Mouse (Mus musculus) liver, postnatal 0 days (tissue): ENCODE results near the gene Neu1. TPM values are rescaled to one million over a fixed set of nuclear protein-coding genes. Genes with fewer than 3 reads are reported as not detected.
"Not testable (repeated sequence)": the region's sequence is repeated elsewhere in the genome, so short reads cannot be mapped to it uniquely, and the experiment has no call there.

Experiments
- ATAC-seq: fragments of 200-750 bp; cut with Nextera tagmentation; 2 replicates; pipeline ENCODE4 v1.8.0; 2017; ENCODE audit warnings: mild to moderate bottlenecking, moderate library complexity
- DNase-seq: peaks from one replicate; pipeline ENCODE4 v3.0.0-alpha.2; 2016
- H3K27ac ChIP-seq: fragments of 300-500 bp; sonication (generic); 2 replicates; pipeline ENCODE4 v1.5.1; 2014; ENCODE audit warnings: antibody characterized with exemption, moderate library complexity, mild to moderate bottlenecking, low read depth
- H3K27me3 ChIP-seq: fragments of 300-500 bp; sonication (generic); 2 replicates; pipeline ENCODE4 v1.6.1; 2014; ENCODE audit warnings: low read length, control low read depth, mixed read lengths; ENCODE audit not compliant: insufficient read depth
- H3K36me3 ChIP-seq: fragments of 300-500 bp; sonication (generic); replicated peaks from 2 replicates; pipeline ENCODE4 v1.6.1; 2014; ENCODE audit warnings: mild to moderate bottlenecking, control low read depth, low read length, moderate library complexity, mixed read lengths; ENCODE audit not compliant: insufficient read depth
- H3K4me1 ChIP-seq: fragments of 300-500 bp; sonication (generic); 2 replicates; pipeline ENCODE4 v1.6.1; 2014; ENCODE audit warnings: antibody characterized with exemption, mild to moderate bottlenecking, control low read depth; ENCODE audit not compliant: insufficient read depth
- H3K4me2 ChIP-seq: fragments of 300-500 bp; sonication (generic); 2 replicates; pipeline ENCODE4 v1.6.1; 2014; ENCODE audit warnings: low read depth, mild to moderate bottlenecking, low read length, moderate library complexity, mixed read lengths
- H3K4me3 ChIP-seq: fragments of 300-500 bp; sonication (generic); 2 replicates; pipeline ENCODE4 v1.5.1; 2014; ENCODE audit warnings: low read depth, low read length
- H3K9ac ChIP-seq: fragments of 300-500 bp; sonication (generic); replicated peaks from 2 replicates; pipeline ENCODE4 v1.6.1; 2014; ENCODE audit warnings: mild to moderate bottlenecking, moderate library complexity
- H3K9me3 ChIP-seq: fragments of 300-500 bp; sonication (generic); 2 replicates; pipeline ENCODE4 v1.6.1; 2016; ENCODE audit warnings: mild to moderate bottlenecking, control low read depth, low read length, mixed read lengths
- CTCF ChIP-seq: sonication (generic); IDR thresholded peaks from 2 replicates; pipeline ENCODE4 v1.5.1; 2016; ENCODE audit warnings: antibody characterized with exemption, low read depth
- EP300 ChIP-seq: IDR thresholded peaks from 2 replicates; pipeline ENCODE4 v1.6.1; 2016; ENCODE audit warnings: antibody characterized with exemption, low read depth, mild to moderate bottlenecking
- WGBS: fragments of 180-500 bp; shearing (Covaris S2); extraction: QIAGEN DNeasy Blood & Tissue Kit; methylation state at CpG from one replicate; pipeline ENCODE4 v1.1.7; 2014; ENCODE audit not compliant: insufficient replicate concordance; 5-methylcytosine and 5-hydroxymethylcytosine counted together
- polyA plus RNA-seq: library from polyadenylated mRNA; unstranded; fragments of >200 nt; fragmentation: Nextera tagmentation; extraction: Ambion mirVana; gene quantifications from 2 replicates; pipeline ENCODE4 v1.2.1, GENCODE M21; 2015

Neu1 gene
- polyA plus RNA-seq, 1 experiment from 2014 or later, result 35.6 TPM

- H3K4me3 ChIP-seq, result no peak overlapping the region
- no peak for TF ChIP-seq EP300
- no peak for TF ChIP-seq CTCF
- H3K4me1 ChIP-seq, result peaks cover 8% of the 10 kb centered on the region
- H3K27ac ChIP-seq, result no peak overlapping the region
- H3K27me3 ChIP-seq, result peaks cover 6% of the 10 kb centered on the region; the same call in 1 of the 2 replicates
- WGBS, result 88% methylated on average over 4 of the region's 4 CpGs
- H3K9ac ChIP-seq, result no peak overlapping the region
- peaks cover 5% of the 10 kb centered on the region; the same call in 1 of the 2 replicates for H3K36me3 ChIP-seq
- no peak overlapping the region for H3K4me2 ChIP-seq
- ATAC-seq (no peak), DNase-seq (no peak)
- no peaks in the 10 kb centered on the region for H3K9me3 ChIP-seq
Observed at GRCm38 (mm10) chr17:34953904-34954303, 22.9 kb downstream of the Neu1 start.

- DNase-seq (no peak), ATAC-seq (no peak)
- no peak overlapping the region for H3K4me2 ChIP-seq
- no peak overlapping the region for H3K4me3 ChIP-seq
- WGBS, result 73% methylated on average over 4 of the region's 4 CpGs
- TF ChIP-seq EP300 (no peak), CTCF (no peak)
- H3K9me3 ChIP-seq, result no peaks in the 10 kb centered on the region
- no peak overlapping the region for H3K9ac ChIP-seq
- peaks cover 6% of the 10 kb centered on the region; the same call in 1 of the 2 replicates for H3K27me3 ChIP-seq
- peaks cover 11% of the 10 kb centered on the region for H3K4me1 ChIP-seq
- H3K36me3 ChIP-seq, result peaks cover 2% of the 10 kb centered on the region; the same call in 1 of the 2 replicates
- no peak overlapping the region for H3K27ac ChIP-seq
Observed at GRCm38 (mm10) chr17:34954831-34955230, 23.8 kb downstream of the Neu1 start.

DNA sequence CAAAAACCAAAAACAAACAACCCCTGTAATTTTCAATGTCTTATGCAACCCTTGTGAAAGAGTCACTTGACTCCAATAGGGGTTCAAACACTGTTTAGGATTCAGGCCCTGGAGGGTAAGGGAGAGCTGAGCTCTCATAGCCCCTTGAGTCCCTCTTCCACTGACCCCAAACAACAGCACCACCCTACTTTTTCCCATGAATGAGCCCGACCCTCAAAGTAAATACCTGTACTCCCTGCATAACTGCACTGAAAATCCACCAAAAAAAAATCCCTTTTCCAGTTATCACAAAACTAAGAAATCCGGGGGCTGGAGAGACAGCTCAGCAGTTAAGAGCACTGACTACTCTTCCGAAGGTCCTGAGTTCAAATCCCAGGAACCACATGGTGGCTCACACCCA, 24.8 kb downstream of the Neu1 start:
- no peak overlapping the region for H3K9ac ChIP-seq
- no peak overlapping the region for H3K4me2 ChIP-seq
- H3K27me3 ChIP-seq, result peaks cover 6% of the 10 kb centered on the region; the same call in 1 of the 2 replicates
- ATAC-seq, result no peak
- 0 out of 2 replicates have a peak, but pooled peaks cover 2% of the 10 kb centered on the region for H3K36me3 ChIP-seq
- no peak overlapping the region for H3K27ac ChIP-seq
- H3K4me3 ChIP-seq, result no peak overlapping the region
- TF ChIP-seq EP300, result no peak
- TF ChIP-seq CTCF, result no peak
- DNase-seq, result no peak
- H3K4me1 ChIP-seq, result peaks cover 11% of the 10 kb centered on the region
- H3K9me3 ChIP-seq, result no peaks in the 10 kb centered on the region
- 76% methylated on average over 3 of the region's 3 CpGs for WGBS

GRCm38 (mm10) chr17:34956340-34956739, 25.3 kb downstream of the Neu1 start:
- H3K4me3 ChIP-seq, result no peak overlapping the region
- peaks cover 8% of the 10 kb centered on the region; the same call in 1 of the 2 replicates for H3K27me3 ChIP-seq
- H3K9ac ChIP-seq, result no peak overlapping the region
- no peak overlapping the region for H3K4me2 ChIP-seq
- H3K4me1 ChIP-seq, result peaks cover 10% of the 10 kb centered on the region
- no peaks in the 10 kb centered on the region for H3K36me3 ChIP-seq
- H3K9me3 ChIP-seq, result no peaks in the 10 kb centered on the region
- H3K27ac ChIP-seq, result no peak overlapping the region
- DNase-seq (no peak), ATAC-seq (no peak)
- no peak for TF ChIP-seq EP300
- peak; percentile 64 for TF ChIP-seq CTCF
- WGBS, result 33% methylated on average over 1 of the region's 1 CpGs

DNA sequence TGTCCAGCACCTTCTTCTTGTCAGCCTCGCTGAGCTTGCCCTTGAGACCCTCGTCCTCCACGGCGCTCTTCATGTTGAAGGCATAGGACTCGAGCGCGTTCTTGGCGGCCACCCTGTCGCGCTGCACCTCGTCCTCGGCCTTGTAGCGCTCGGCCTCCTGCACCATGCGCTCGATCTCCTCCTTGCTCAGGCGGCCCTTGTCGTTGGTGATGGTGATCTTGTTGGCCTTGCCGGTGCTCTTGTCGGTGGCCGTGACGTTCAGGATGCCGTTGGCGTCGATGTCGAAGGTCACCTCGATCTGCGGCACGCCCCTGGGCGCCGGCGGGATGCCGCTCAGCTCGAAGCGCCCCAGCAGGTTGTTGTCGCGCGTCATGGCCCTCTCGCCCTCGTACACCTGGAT, 26.2 kb downstream of the Neu1 start:
- not testable (repeated sequence) for H3K4me2 ChIP-seq, H3K27me3 ChIP-seq, ATAC-seq, DNase-seq, H3K27ac ChIP-seq, H3K4me1 ChIP-seq, H3K36me3 ChIP-seq, H3K9me3 ChIP-seq, H3K4me3 ChIP-seq, H3K9ac ChIP-seq
- WGBS, result 23% methylated on average over 20 of the region's 40 CpGs

GRCm38 (mm10) chr17:34957966-34958365, 26.9 kb downstream of the Neu1 start:
- not testable (repeated sequence) for ATAC-seq, H3K27ac ChIP-seq, H3K4me2 ChIP-seq, DNase-seq, H3K36me3 ChIP-seq, H3K9me3 ChIP-seq, H3K27me3 ChIP-seq, H3K9ac ChIP-seq, H3K4me1 ChIP-seq, H3K4me3 ChIP-seq
- WGBS, result 43% methylated on average over 16 of the region's 40 CpGs

DNA sequence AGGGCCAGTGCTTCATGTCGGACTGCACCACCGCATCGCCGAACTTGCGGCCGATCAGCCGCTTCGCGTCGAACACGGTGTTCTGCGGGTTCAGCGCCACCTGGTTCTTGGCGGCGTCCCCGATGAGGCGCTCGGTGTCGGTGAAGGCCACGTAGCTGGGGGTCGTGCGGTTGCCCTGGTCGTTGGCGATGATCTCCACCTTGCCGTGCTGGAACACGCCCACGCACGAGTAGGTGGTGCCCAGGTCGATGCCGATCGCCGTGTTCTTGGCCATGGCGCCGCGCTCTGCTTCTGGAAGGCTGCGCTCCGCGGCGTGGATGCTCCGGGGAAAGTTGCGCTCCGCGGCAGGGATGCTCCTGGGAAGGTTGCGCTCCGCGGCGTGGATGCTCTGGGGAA, 27.7 kb downstream of the Neu1 start:
- not testable (repeated sequence) for DNase-seq, H3K27me3 ChIP-seq, H3K9me3 ChIP-seq, H3K9ac ChIP-seq, H3K36me3 ChIP-seq, H3K4me1 ChIP-seq, H3K27ac ChIP-seq
- Histone ChIP-seq H3K4me2 (peak overlapping the region; percentile 77; the same call in 1 of the 2 replicates), H3K4me3 (peak overlapping the region; percentile 52)
- ATAC-seq, result peak; percentile 22
- 1% methylated on average over 13 of the region's 47 CpGs for WGBS

DNA sequence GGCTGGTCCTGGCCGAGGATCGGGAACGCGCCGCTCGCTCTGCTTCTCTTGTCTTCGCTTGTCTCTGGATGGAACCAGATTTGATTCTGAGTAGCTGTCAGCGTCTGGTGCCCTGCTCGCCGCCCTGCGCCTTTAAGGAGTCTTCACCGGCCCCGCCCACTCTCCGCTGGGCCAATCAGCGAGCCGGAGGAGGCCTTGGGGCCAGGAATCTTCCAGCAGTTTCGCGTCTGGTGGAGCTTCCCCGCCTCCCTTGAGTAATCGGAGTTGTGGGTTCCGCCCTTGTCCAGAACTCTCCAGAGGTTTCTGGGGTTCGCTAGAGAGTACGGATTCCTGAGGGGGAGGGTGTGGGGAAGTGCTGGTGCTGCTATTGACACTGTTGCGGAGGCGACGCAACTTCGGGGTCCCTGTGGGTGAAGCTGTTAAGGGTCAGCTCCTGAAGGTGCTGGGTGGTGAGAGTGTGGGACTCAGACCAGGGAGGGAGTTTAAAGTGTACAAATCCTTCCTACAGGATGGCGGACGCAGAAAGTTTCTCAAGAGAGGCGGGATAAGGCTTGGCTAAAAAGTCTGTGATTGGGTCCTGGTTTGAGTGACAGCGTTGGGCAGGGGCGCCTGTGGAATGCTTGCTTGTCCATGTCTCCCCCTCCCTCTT, 28.2 kb downstream of the Neu1 start, which contains the start of gene Hspa1b:
TSS of gene Hspa1b (minus strand) at position 109 of the 649 bp plus-strand sequence.
- ATAC-seq (peak; percentile 86), DNase-seq (peak; percentile 63)
- Histone ChIP-seq H3K4me3 (peak within 1 kb of the TSS; percentile 52), H3K27ac (peak within 1 kb of the TSS; percentile 78), H3K9ac (peak within 1 kb of the TSS; percentile 49), H3K4me2 (peak within 1 kb of the TSS; percentile 77)
- not testable (repeated sequence) for H3K36me3 ChIP-seq, H3K4me1 ChIP-seq, H3K27me3 ChIP-seq, H3K9me3 ChIP-seq
- 1% methylated on average over 29 of the region's 32 CpGs for WGBS
